Mouse (Mus musculus) ES-Bruce4 (cell line): Measurements from ENCODE around the gene Galnt5.

Experiments
- EP300 ChIP-seq: IDR thresholded peaks from 2 replicates; pipeline ENCODE4 v1.6.1; 2011; ENCODE audit warnings: low read depth, low read length; ENCODE audit not compliant: insufficient read depth
- POLR2A ChIP-seq: IDR thresholded peaks from one replicate; pipeline ENCODE4 v1.8.1; 2011; ENCODE audit warnings: low read length; ENCODE audit not compliant: insufficient read depth

DNA sequence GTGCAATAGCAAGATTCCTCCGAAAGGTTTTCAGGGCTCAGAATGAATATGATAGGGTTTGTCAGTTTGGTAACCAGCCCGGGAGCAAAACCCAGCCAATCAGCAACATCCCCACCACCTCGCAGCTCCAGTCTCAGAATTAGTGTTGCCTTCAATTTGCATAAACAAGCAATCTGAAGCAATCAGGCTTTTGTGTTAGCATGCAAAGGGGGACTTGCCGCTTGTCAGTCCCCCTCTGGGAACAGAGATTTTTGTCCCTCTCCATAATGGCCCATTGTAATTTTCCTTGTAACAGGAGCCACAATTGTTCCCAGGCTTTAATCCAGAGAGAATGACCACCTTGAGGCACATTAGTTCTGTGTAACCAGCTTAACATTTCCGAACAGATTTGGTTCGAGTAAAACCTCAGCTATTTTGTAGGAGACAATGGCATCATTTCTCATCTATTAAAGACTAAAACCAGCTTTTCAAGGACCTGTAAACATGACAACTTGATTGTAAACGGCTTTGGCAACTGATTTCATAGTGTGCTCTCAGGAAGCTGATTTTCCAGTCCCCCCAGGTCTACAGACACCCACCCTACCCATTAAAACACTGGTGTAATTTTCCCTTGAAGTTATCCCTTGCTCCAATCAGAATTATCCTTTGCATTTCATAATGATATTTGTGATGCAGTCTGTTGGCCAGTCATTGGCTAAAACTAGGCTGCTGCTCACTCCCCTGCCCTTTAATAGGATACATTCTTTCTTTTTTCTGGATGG is 55.3 kb downstream of the Galnt5 start, which contains the start of gene Ermn:
- no peak for TF ChIP-seq POLR2A
- no peak for TF ChIP-seq EP300
